Mouse (Mus musculus) heart, adult 11 months (tissue): ENCODE measurements around the gene Csn1s2a.
"Not testable (repeated sequence)": the region's sequence is repeated elsewhere in the genome, so short reads cannot be mapped to it uniquely, and the experiment has no call there.

ENCODE experiments used
- DNase-seq: peaks from one replicate; pipeline ENCODE4 v3.0.0; 2022

The Csn1s2a gene

DNA sequence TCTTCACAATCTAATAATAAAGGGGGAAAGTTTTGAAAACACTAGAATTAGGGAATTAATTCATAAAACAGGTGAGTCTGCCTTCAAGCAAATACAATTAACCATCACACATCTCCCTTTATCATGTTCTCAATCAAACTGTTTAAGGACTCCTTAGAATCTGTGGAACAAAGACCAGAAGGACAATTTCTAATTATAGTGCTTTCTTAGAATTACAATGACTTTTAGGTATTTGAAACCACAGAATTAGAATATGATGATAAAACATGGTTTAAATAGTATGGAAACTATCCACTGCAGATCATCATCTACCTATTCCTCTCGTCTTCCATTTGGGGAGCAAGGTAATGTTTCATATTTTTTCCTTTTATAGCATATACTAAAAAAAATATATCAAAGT, at the start of gene Csn1s2a:
Csn1s2a (plus strand) TSS at position 301 of the 400 bp plus-strand sequence.
- DNase-seq: no peak

- DNase-seq: peak; percentile 74
Observed at GRCm38 (mm10) chr5:87734821-87735220, 39.5 kb upstream of the Csn1s2a start.

DNA sequence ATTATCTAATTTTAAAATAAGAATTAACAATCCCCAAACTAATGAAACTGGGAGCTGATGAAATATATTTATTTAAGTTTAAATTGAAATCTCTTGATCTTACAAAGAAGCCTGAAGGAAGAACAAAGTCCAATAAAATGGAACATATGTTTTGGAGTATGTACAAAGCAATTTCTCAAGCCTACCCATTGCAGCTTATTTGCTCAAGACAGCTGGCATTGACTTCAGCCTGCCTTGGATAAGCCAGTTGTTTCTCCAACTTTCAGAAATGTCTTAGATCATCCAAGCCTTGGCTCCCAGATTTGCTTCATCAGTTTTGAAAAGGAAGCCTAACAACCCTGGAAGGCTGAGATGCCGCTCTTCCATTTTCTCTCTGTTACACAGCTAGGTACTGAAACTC, 20.9 kb upstream of the Csn1s2a start:
- DNase-seq: no peak

- DNase-seq: peak; percentile 84
Observed at GRCm38 (mm10) chr5:87764546-87764945, 9.8 kb upstream of the Csn1s2a start.

- DNase-seq: not testable (repeated sequence)
Observed at GRCm38 (mm10) chr5:87772151-87772550, 2.2 kb upstream of the Csn1s2a start.

DNA sequence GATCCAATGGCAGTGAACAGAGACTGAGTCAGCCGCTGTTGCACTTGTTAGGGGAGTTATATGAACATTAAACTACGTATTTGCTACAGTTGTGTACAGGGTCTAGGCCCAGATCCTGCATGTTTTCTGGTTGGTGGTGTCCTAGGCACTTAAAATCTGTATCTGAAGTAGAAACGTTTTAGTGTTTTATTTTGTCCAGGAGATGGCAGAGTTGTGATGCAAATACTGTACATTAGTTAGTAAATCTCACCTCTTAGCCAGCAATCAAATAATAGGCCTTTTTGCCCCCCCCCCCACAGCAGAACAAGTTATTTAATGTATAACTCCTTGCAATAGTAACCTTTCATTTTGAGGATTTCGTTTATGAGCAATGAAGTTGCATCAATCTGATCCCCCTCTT, 8.4 kb downstream of the Csn1s2a start:
- no peak for DNase-seq

GRCm38 (mm10) chr5:87807782-87808181, 33.4 kb downstream of the Csn1s2a start, which contains the start of gene Csn1s2b:
Gene Csn1s2b, plus strand, starts transcription at chr5:87808082.
- no peak for DNase-seq

DNA sequence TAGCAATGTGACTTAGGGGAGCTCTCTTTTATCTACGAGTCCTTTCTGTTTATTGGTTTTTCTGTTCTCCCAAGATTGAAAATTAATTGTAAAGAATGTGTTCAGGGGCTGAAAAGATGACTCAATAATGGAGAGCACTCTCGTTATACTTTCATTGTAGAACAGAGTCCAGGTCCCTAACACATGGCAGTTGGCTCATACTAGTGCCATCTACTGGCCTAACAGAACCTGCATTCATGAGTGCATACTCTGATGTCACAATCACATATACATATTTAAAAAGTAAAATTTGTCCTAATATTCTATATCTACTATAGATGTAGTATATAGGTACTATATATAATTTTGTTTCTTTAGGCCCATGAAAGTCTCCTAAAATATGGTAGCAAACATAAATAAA, 34.9 kb downstream of the Csn1s2a start:
- DNase-seq: no peak

GRCm38 (mm10) chr5:87825386-87825785, 51.0 kb downstream of the Csn1s2a start, which contains the start of gene Prr27:
Gene Prr27, plus strand, starts transcription at chr5:87825686.
- no peak for DNase-seq
